Mouse (Mus musculus) urinary bladder, postnatal 4 days (tissue): ENCODE measurements around the gene Cwc15.
"Not testable (repeated sequence)": the region's sequence is repeated elsewhere in the genome, so short reads cannot be mapped to it uniquely, and the experiment has no call there.

Experiments
- DNase-seq, 2 experiments: peaks; one replicate each; pipeline ENCODE4 v3.0.0; 2021 to 2022; ENCODE audit warnings: low spot score in 2 of 2

Gene Cwc15

DNA sequence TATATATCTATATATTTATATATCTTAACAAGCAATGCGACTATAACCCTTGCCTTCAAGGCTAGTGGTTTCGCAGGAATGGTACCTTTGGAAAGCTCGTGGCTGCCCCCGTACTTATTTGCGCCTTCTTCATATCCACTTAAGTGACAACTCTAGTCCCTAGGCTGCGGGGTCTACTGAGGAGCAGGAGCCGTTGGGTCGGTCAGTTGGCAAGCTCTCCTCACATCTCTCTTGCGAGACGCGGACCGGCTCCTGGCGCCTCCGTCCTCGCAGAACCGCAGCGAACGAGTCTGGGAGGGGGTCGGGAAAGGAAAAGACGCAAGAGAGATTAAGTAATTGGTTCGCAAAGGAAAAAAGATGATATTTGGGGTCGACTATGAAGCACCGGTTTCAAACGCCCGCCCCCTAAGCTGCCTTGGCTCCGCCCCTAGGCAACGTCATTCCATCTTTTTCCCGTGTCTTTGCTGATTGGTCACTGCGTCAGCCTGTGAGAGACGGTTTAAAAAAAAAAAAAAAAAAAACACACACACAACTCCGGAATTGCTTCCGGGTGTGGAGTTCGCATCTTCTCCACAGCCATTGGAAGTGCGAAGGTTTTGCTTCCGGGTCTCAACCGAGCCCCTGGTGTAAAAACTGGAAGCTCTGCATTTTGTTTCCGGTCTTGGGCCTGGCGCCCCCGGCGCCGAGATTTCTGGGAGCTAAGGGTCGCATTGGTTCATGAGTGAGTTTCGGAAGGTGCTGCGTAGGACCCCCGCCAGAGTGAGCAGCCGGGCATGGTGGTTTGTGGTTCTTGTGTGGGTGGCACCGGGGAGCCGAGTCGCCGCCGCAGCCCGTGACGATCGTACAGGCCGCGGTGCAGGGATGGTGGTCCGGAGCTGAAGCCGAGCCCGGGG is at the start of gene Cwc15, which contains the start of gene Kdm4d:
Gene Cwc15 (plus strand): TSS at position 595 of the 893 bp plus-strand sequence.
Gene Kdm4d (minus strand): TSS at position 460 of the 893 bp plus-strand sequence.
- DNase-seq = peak; percentile 90 to 92

DNA sequence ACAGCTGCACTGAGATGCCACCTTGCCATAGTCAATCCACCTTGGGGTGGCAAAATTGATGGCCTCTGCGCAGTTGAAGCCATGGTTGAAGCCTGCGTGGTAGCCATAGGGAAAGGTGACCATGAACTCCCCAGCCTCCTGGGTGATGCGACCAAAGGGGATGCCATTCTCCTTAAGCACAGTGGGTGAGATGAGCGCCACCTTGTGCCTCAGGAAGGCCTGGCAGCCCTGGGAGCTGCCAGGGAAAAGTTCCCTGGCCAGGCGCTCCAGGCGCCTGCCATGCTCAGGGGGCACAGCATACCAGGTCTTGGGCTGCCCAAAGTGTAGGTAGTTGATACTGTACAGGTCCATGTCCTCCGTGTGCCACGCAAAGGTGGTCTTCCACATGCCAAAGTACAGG is 49.3 kb upstream of the Cwc15 start:
- not testable (repeated sequence) for DNase-seq

DNA sequence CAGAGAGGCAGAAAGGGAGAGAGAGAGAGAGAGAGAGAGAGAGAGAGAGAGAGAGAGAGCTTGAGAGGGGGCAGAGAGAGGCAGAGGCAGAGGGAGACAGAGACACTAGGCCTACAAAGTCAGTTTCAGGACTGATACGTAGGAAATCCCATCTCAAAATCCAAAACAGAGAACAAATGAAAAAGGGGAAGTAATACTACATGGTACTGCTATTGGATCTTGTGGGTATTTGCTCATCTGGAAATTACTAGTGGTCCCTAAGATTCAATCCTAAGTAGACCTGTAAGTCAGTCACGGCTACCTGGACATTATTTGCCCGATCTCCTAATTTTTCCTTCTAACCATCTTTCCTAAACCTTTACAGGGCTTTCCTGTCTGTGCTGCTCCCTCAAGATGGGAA is 44.1 kb upstream of the Cwc15 start:
- DNase-seq = no peak

DNA sequence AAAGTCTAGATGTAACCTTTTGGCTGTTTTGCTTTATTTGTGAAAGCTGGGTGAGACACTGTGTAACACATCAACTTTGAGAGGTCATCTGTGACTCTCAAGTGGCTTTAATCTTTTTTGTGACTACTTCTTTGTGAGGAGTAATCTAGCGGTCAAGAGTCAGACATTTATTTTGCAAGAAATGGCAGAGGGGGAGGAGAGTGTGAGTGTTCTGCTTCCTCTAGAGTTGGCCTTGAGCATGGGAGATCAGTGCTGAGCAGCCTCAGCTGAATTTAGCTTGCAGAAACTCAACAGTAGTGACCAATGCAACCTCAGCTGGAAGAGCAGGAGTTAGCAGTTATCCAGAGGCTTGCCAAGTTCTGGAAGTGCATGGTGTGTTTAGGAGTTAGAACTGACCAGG is 37.9 kb upstream of the Cwc15 start:
- not testable (repeated sequence) for DNase-seq

- DNase-seq = not testable (repeated sequence)
Observed at GRCm38 (mm10) chr9:14463668-14464067, 36.7 kb upstream of the Cwc15 start.

- DNase-seq = no peak
Observed at GRCm38 (mm10) chr9:14498896-14499705, 1.3 kb upstream of the Cwc15 start.

DNA sequence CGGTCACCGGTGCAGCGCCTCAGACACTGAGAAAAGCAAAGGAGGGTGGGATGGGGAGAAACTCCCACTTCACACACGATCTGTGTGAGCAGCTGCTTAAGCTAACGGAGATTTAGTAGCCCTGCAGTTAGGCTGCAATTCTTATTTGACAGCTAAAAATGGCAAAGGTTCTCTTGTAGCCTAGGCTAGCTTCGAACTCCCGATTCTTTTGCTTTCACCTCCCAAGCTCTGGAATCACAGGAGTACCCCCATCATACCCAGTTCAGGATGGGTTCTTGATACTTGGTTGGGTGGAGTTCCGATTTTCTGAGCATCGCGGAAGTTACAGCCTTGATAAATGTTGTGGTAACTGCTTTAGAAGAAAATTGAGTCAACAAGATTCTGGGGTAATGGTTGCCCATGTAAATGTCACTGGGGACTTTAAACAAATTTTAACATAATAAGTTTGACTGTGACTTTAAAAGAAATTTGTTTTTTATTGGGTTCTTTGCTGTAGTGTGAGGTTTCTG is 553 bp downstream of the Cwc15 start:
- DNase-seq = no peak

DNA sequence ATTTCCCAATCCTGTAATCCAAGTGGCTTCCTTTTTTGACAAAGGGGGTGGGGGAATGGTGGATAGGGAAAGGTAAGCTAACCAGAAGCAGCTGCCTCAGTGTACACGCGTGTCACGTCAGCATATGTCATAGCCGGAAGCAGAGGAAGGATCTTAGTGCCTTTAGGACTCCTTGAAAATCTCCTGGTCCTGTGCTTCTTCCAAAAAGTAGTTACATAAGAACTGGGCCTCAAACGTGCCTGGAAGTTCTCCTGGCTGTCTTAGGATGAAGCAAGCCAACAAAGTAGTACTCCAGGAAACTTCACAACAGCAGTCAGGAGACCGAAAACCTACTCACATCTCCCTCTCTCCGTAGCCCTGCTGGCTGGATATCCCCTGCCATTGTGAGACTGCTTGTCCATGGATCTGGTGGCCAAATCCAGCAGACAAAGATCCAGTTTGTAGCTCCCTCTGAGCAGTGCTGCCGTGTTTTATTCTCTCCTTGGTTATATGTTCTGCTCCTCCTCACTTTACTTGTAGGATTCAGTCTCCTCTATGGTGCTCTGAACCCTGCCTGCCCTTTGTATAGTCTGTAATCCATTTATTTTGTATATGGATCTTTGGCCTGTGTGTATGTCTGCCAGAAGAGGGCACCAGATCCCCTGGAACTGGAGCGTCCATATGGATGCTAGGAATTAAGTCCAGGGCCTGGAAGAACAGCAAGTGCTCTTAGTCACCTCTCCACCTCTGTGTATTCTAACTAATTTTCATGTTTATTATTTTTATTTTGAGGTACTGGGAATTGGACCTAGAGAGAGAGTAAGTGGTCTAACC is 12.4 kb downstream of the Cwc15 start:
- no peak for DNase-seq

DNA sequence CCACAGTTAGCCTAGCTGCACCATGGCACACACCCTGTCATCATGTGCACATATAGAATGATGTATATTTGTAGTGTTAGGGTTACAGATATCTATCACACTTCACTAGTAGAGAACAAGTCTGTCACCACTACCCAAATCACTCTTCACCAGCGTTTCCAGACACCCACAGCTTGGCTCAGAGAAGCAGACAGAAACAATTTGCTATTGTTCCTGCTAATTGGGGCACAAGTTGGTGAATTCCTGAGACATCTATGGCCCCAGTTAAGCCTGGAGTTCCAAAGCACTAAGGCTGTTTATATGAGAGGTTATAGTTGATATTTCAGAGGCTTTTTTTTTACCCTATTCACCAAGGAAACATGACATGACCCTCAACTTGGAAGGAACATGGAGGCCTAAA is 16.9 kb downstream of the Cwc15 start:
- DNase-seq = no peak

- no peak for DNase-seq
Observed at GRCm38 (mm10) chr9:14518105-14518504, 17.7 kb downstream of the Cwc15 start.

DNA sequence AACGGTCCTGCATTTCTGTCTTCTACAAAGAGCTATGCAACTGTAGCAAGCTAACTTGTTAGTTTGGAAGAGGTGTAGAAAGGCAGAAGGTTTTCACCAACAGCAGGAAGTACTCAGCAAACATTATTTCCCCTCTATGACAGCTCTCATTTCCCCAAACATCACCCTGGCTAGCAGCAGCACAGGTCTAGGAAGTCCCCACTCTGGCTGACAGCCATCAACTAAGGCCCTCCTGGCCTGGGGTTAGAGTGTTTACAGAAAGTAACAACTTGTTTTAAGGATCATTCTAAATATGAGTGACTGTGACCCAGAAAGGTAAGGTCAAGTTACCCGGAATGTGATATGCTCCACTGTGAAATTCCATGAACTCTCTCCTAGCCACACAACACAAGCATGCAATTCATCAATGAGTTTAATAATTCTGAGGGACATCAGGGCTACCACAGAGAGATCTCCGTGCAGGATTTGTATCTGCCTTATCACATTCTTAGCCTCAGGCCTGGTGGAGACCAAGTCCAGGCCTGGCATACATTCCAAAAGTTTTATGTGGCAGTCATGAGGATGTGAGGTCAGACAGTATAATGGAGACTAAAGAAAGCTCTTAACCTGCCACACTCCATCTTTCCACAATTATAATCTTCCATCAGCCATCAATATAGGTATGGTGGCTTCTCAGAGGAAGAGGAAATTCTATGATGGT is 20.7 kb downstream of the Cwc15 start:
- DNase-seq = no peak

- no peak for DNase-seq
Observed at GRCm38 (mm10) chr9:14521695-14522094, 21.3 kb downstream of the Cwc15 start.

DNA sequence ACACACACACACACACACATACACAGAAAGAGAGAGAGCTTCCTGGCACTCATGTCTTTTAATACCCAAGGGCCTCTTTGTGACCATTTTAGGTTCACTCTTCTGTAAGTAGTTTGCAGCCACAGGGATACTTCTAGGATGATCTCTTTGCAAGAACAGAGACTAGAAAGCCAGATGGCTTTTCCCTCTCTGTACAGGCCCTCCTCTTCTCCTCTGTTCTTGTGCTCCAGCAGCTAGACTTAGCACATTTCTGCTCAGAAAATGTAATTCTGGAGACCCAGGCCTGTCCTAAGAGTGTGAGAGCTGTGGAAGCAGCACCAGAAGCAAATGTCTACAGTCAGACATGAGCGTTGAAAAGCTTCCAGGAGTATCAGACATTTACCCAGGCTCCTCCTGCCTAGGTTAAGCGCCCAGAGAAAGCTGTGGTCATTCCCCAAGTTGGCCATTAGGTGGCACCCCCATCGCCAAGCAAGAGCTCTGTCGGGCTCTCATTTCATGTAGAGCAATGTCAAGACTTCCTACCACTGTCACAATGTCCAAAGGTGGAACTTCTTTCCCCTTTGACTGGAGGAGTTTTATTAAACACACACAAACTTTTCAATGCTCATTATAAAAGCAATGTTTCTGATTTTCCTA is 23.1 kb downstream of the Cwc15 start:
- peak; percentile 70 to 82 for DNase-seq

DNA sequence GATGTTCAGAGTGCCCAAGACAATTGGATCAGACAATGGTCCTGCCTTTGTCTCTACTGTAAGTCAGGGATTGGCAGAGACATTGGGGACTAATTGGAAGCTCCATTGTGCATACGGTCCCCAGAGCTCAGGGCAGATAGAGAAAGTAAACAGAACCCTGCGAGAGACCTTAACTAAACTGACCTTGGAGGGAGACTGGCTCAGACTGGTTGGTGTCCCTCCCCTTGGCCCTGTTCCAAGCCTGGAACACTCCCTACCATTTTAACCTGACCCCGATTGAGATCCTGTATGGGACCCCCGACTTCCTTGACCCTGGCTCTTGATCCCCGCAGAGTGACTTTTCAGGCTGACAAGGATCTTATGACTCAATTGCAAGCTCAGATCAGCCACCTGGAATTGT is 29.6 kb downstream of the Cwc15 start:
- DNase-seq = no peak

GRCm38 (mm10) chr9:14532283-14532682 is 31.9 kb downstream of the Cwc15 start:
- DNase-seq = no peak

DNA sequence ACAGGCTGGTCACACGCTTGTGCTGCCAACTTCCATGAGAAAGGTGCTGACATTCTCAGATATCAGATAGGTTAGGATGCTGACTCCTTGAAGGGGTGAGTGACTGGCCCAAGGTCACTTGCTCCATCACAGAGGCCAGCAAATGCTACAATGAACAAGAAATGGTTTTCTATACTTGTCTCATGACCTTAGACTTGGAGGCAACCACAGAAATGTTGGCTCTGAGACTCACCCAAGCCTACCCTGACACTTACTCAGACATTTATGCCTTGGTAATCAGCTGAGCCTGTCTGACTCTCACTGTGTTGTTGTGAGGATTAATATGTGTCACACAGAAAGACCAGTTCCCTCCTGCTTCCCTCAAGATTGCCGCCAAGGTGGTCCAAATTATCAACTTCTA is 33.2 kb downstream of the Cwc15 start:
- no peak for DNase-seq

DNA sequence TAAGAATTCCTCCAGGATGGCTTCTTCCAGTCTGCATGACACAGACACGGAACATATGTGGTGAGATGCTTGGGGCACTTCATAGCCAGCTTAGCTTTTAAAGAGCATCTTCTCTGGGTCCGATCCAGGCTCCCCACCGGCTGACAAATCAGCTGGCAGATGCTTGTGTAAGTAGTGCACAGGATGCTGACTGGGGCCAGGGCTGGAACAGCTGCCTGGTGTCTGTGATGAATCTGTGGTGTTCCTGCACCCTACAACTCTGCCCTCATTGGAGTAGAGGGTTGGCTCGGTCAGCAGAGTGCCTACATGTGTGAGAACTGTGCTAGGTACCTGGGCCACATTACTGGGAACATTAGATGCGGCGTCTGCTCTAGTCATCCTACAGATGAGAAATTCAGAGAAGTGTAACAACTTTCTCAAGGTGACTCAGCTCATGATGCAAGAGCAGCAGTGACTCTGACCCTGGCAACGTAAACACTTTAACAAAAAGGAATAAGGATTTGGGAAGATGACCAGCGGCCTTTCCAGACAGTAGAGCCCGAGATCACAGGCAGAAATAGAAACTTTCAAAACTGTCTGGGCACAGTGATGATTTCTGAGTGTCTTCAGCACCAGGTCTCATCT is 34.5 kb downstream of the Cwc15 start:
- no peak for DNase-seq

DNA sequence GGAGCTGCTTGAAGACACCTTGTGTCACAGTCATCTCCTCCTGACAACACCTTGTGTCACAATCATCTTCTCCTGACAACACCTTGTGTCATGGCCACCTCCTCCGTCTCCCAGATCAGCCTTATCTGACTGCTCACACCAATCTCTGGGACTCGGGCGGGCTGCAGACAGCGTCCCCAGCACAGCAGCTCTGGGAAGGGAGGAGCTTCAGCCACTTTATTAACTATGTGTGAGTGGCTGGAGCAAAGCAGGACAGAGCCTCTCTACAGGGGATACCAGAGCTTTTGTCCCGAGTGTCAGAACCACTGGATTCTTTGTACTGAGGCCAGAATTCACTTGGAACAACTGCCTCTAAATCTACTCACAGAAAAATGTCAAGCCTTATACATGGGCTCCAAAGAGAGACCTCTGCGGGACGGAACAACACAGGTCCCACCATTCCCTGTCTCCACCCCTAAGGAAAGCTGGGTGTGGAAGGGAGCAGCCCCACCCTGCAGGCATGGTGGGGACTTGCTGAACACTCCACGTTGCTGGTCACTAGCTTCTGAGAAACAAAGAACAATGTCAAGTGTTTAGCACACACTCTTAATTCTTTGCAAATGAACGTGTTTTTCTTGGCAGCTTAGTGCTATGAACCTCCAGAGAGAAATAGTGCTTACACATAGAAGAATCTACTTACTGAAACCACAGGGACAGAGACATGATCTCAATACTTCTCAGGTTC is 43.8 kb downstream of the Cwc15 start:
- no peak for DNase-seq

- no peak for DNase-seq
Observed at GRCm38 (mm10) chr9:14547584-14548365, 47.4 kb downstream of the Cwc15 start.
